Mouse (Mus musculus) cerebellum, adult 2 months (tissue): ENCODE results near the gene Sbk2.

Experiments
- CTCF ChIP-seq: fragments of 200-500 bp; IDR thresholded peaks from 2 replicates; pipeline ENCODE4 v1.5.1; 2011; ENCODE audit warnings: low read depth, mild to moderate bottlenecking, control low read depth, low read length, moderate library complexity, borderline replicate concordance; ENCODE audit not compliant: insufficient read depth
- POLR2A ChIP-seq: fragments of 200-500 bp; IDR thresholded peaks from 2 replicates; pipeline ENCODE4 v1.6.1; 2011; ENCODE audit warnings: low read length, control low read depth, borderline replicate concordance; ENCODE audit not compliant: insufficient read depth

GRCm38 (mm10) chr7:4924891-4925301 is 39.3 kb downstream of the Sbk2 start:
- TF ChIP-seq POLR2A (no peak), CTCF (no peak)
